Mouse (Mus musculus) bone marrow macrophage, adult 2 months (primary cell): ENCODE measurements around the gene Olfr746.

Experiments
- CTCF ChIP-seq: IDR thresholded peaks from 2 replicates; pipeline ENCODE4 v1.5.1; 2012; ENCODE audit warnings: low read depth, mild to moderate bottlenecking, low read length, moderate library complexity
- POLR2A ChIP-seq: IDR thresholded peaks from 2 replicates; pipeline ENCODE4 v1.6.1; 2012; ENCODE audit warnings: mild to moderate bottlenecking, low read depth, low read length, borderline replicate concordance

DNA sequence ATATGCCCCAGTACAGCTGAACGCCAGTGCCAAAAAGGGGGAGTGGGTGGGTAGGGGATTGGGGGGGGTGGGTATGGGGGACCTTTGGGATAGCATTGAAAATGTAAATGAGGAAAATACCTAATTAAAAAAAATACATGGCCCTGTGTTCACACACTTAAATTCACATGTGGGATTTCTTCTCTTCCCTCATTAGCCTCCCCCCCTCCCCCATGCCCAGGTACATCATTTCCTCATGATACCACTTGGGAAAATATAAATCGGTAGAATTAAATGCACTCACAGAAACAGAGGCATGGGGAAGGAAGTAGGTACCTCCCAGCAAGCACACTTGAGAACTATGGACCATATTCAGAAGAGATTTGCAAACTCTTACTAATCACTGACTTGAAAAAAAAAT, 7.8 kb upstream of the Olfr746 start, which contains the start of gene Olfr745:
- TF ChIP-seq CTCF = no peak
- TF ChIP-seq POLR2A = no peak
